In the genomic region with DNA sequence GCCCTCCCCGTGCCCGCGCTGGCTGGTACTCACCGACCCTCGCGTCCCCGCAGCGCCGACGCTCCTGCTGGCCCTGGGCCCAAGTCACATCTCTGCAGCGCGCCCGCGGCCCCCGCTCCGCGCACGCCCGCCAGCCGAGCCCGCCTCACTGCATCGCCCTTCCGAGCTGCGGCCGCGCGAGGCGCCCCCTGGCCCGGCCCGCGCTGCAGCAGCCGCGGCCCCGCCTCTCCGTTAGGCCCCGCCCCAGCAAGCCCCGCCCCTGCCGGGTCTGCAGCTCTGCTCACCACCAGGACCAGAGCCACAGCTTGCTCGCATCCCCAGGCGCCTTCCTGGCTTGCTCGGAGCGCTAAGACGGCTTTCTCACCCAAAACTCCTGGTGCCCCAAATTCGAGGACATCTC, we compare ENCODE assay signal across 8 mouse cellular contexts. TPM values are rescaled to one million over a fixed set of nuclear protein-coding genes. Genes with fewer than 3 reads are reported as not detected.
A peak's percentile ranks its signal among the peaks of the same experiment; 100 is the strongest.
DNase-seq lines count a peak whose midpoint lies in the region; ATAC-seq and TF ChIP-seq lines count a peak whose summit lies in the region.

A gene (minus strand): TSS at position 205 of the 400 bp plus-strand sequence.

- H3K9me3 ChIP-seq in hindbrain, embryonic 13.5 days: no peaks in the 10 kb centered on the region

- H3K27me3 ChIP-seq in hindbrain, embryonic 13.5 days: no peaks in the 10 kb centered on the region

- H3K4me3 ChIP-seq in hindbrain, embryonic 13.5 days: peak within 1 kb of the TSS; percentile 57
- peak within 1 kb of the TSS; percentile 64 for H3K4me3 ChIP-seq in left cerebral cortex, adult 2 months
- peak within 1 kb of the TSS; percentile 25 for H3K4me3 ChIP-seq in macrophage (ENCODE audit: inconsistent target)

- WGBS in hindbrain, embryonic 13.5 days: 0% methylated on average over 25 of the region's 44 CpGs
- WGBS in macrophage (ENCODE audit: missing documents): 1% methylated on average over 20 of the region's 44 CpGs

- intact Hi-C loops in left cerebral cortex, adult 2 months (cut with DNase I): loop anchor here (1.0 to 5.0 kb wide), 3 partner anchors 98 to 229 kb away; no protein-coding TSS in a partner anchor

- no peaks in the 10 kb centered on the region for H3K79me2 ChIP-seq in macrophage (ENCODE audit: inconsistent target)

- H3K36me3 ChIP-seq in hindbrain, embryonic 13.5 days: no peaks in the 10 kb centered on the region
- H3K36me3 ChIP-seq in macrophage (ENCODE audit: inconsistent target): no peaks in the 10 kb centered on the region

- peak; percentile 21 for TF ChIP-seq CTCF in left cerebral cortex, adult 2 months (IDR thresholded peaks at IDR 0.05)

- peak within 1 kb of the TSS; percentile 88 for H3K4me2 ChIP-seq in hindbrain, embryonic 13.5 days

- peak within 1 kb of the TSS; percentile 81 for H3K9ac ChIP-seq in hindbrain, embryonic 13.5 days

- H3K27ac ChIP-seq in hindbrain, embryonic 13.5 days: peak within 1 kb of the TSS; percentile 82
- H3K27ac ChIP-seq in left cerebral cortex, adult 2 months: peak within 1 kb of the TSS; percentile 76
- H3K27ac ChIP-seq in macrophage: no peak within 1 kb of the TSS

- peak; percentile 80 for ATAC-seq in hindbrain, embryonic 13.5 days (ENCODE audit: low FRiP score)

- H3K4me1 ChIP-seq in hindbrain, embryonic 13.5 days (replicated peaks): peaks cover 58% of the 10 kb centered on the region

- DNase-seq in NIH3T3 (ENCODE audit: low read depth): peak; percentile 91
- DNase-seq in cerebellum, adult 9-11 months: peak; percentile 89
- DNase-seq in frontal cortex, postnatal 14 days (ENCODE audit: low spot score in 2 of 2): peak; percentile 51 to 68
- DNase-seq in left cerebral cortex, adult 2 months (ENCODE audit: extremely low spot score in 1 of 2, low spot score in 2 of 2): peak; percentile 73 to 85
- peak; percentile 55 to 69 for DNase-seq in right cerebral cortex, adult 2 months (ENCODE audit: low spot score in 2 of 2)
- DNase-seq in urinary bladder, postnatal 10 days (ENCODE audit: low spot score): peak; percentile 55

RNA-seq across cellular contexts. Expression of the gene that starts here (rescaled TPM):
- polyA plus RNA-seq in hindbrain, embryonic 13.5 days (2015; fragmentation: Nextera tagmentation; extraction: Ambion mirVana): 7.9 and 8.1 TPM in 2 replicates
- total RNA-seq in left cerebral cortex, adult 2 months (2021): 10 to 100 TPM; 94.4 to 98.9 TPM
- total RNA-seq in macrophage (2018; cell fraction: chromatin; rRNA removed): 10 to 100 TPM in 1 of 26 experiments, 1 to 10 TPM in 19, under 1 TPM in 6; 0.30 to 14.6 (median 2.1) TPM
- 10 to 100 TPM in 13 of 26 experiments, 1 to 10 TPM in 13; 4.1 to 18.9 (median 9.6) TPM for total RNA-seq in macrophage (2018; cell fraction: cytosol; rRNA removed)
- 10 to 100 TPM in 4 of 26 experiments, 1 to 10 TPM in 22; 1.6 to 21.7 (median 6.9) TPM for total RNA-seq in macrophage (2018; cell fraction: nucleus; rRNA removed)
- 4.5 to 19.6 TPM (median 11.6 TPM) in 3 replicates for polyA plus RNA-seq in macrophage (2018)
